Mouse (Mus musculus): ENCODE results near the gene Mrgprb3. TPM values are rescaled to one million over a fixed set of nuclear protein-coding genes. Genes with fewer than 3 reads are reported as not detected.

The Mrgprb3 gene
- not detected in 2 replicates for polyA plus RNA-seq (2014; fragmentation: Nextera tagmentation; extraction: Ambion mirVana)

GRCm38 (mm10) chr7:48643711-48644110 is at the start of gene Mrgprb3:
TSS of gene Mrgprb3 (minus strand) at chr7:48643811.
- no peaks in the 10 kb centered on the region for H3K4me1 ChIP-seq (replicated peaks; ENCODE audit: control insufficient read depth, insufficient read depth, low read length)
- no peak for DNase-seq (ENCODE audit: low spot score)
- no peak within 1 kb of the TSS for H3K4me3 ChIP-seq (ENCODE audit: low read depth, low read length)
- no peak within 1 kb of the TSS for H3K4me2 ChIP-seq (ENCODE audit: low read depth, low read length, severe bottlenecking)
- ATAC-seq (replicated peaks; ENCODE audit: low FRiP score), result no peak
- no peaks in the 10 kb centered on the region; the same call in 1 of the 2 replicates for H3K9me3 ChIP-seq (ENCODE audit: control insufficient read depth, low read length)
- 93% methylated on average over 2 of the region's 2 CpGs for WGBS
- no peaks in the 10 kb centered on the region for H3K36me3 ChIP-seq (ENCODE audit: control insufficient read depth, insufficient read depth, low read length)
- no peak within 1 kb of the TSS for H3K9ac ChIP-seq (ENCODE audit: low read length)
- H3K27me3 ChIP-seq (ENCODE audit: control insufficient read depth, insufficient read depth, low read length), result no peaks in the 10 kb centered on the region
- no peak within 1 kb of the TSS for H3K27ac ChIP-seq (ENCODE audit: low read depth, low read length)

Other genes with a start within 250 kb of the Mrgprb3 start
- not detected in 2 replicates for gene Mrgprb1, start 187.5 kb downstream of the Mrgprb3 start, polyA plus RNA-seq (2014; fragmentation: Nextera tagmentation; extraction: Ambion mirVana)
- not detected in 2 replicates for gene Mrgprx2, start 144.5 kb downstream of the Mrgprb3 start, polyA plus RNA-seq (2014; fragmentation: Nextera tagmentation; extraction: Ambion mirVana)
- not detected in 2 replicates for gene Mrgprb2, start 85.7 kb downstream of the Mrgprb3 start, polyA plus RNA-seq (2014; fragmentation: Nextera tagmentation; extraction: Ambion mirVana)
- 35.3 and 37.5 TPM in 2 replicates for gene Zdhhc13, start 145.2 kb upstream of the Mrgprb3 start, polyA plus RNA-seq (2014; fragmentation: Nextera tagmentation; extraction: Ambion mirVana)
- gene Csrp3, start 204.2 kb upstream of the Mrgprb3 start, polyA plus RNA-seq (2014; fragmentation: Nextera tagmentation; extraction: Ambion mirVana), result not detected in 2 replicates
- gene E2f8, start 237.8 kb upstream of the Mrgprb3 start, polyA plus RNA-seq (2014; fragmentation: Nextera tagmentation; extraction: Ambion mirVana), result 26.0 and 29.1 TPM in 2 replicates